Mouse (Mus musculus) G1E (cell line): Measurements from ENCODE around the gene Tubb5.

Experiments used
- CTCF ChIP-seq: IDR thresholded peaks from 2 replicates; pipeline ENCODE4 v1.5.1; 2012; ENCODE audit warnings: low read depth, low read length, inconsistent platforms, mixed read lengths
- TAL1 ChIP-seq: conservative IDR thresholded peaks from 2 replicates; pipeline ENCODE4 v1.6.1; 2012; ENCODE audit warnings: low read depth, low read length, inconsistent platforms, mixed read lengths

DNA sequence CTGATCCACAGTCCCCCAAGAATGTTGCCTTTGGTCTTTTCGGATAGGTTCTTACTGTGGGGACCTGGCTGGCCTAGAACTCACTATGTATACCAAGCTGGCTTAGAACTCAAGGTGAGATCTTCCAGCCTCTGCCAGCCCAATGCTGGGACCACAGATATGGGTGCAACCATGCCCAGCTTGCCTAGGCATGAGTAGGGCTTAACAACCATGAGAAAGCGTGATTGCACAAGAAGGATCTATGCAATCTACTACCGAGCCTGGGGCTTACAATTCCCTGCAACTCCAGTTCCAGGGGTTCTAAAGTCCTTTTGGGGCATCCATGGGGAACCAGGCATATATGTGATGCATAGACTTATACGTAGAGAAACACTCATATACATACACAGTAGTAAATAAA is 47.2 kb downstream of the Tubb5 start:
- no peak for TF ChIP-seq TAL1
- no peak for TF ChIP-seq CTCF
